Mouse (Mus musculus) spleen, adult 2 months (tissue): ENCODE data around the gene Mbd4.

Source experiments
- CTCF ChIP-seq: fragments of 200-500 bp; IDR thresholded peaks from 2 replicates; pipeline ENCODE4 v1.5.1; 2011; ENCODE audit warnings: mild to moderate bottlenecking, inconsistent platforms; ENCODE audit not compliant: insufficient read depth, insufficient read length, insufficient replicate concordance; ENCODE audit errors: extremely low read depth
- POLR2A ChIP-seq: fragments of 200-500 bp; IDR thresholded peaks from 2 replicates; pipeline ENCODE4 v1.6.1; 2011; ENCODE audit warnings: low read depth, low read length, inconsistent platforms

DNA sequence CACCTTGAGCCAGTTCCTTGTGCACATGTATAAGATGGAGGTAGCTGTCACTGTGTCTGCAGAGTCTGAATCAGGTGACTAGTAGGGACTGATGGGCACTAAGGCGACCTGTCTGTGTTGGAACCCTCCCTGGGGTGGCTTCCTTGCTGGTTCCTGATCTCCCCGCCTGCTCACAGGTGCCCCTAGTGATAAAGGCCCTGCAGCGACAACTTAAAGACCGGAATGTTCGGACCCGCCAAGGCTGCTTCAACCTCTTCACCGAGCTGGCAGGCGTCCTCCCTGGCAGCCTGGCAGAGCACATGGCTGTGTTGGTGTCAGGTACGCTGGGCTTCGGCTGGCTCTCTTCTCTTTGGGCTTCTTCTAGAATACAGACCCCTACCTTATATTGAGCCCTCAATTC, 62.2 kb downstream of the Mbd4 start:
- TF ChIP-seq POLR2A (no peak), CTCF (no peak)
